Mouse (Mus musculus) Patski (cell line): ENCODE results near the gene Hint3. TPM values are rescaled to one million over a fixed set of nuclear protein-coding genes. Genes with fewer than 3 reads are reported as not detected.

Experiments
- ATAC-seq: fragments of 100-300 bp; one replicate; pipeline ENCODE4 v1.8.0; 2021
- CTCF ChIA-PET: fragments of 350-600 bp; sonication (Branson Sonifier 250); formaldehyde crosslinking; loops from one replicate; lab custom pipeline; 2022; ENCODE audit warnings: inconsistent platforms; lab: Charles Lee
- POLR2A ChIA-PET: fragments of 350-600 bp; sonication (Branson Sonifier 250); formaldehyde crosslinking; loops from one replicate; lab custom pipeline; 2022; ENCODE audit warnings: antibody characterized with exemption, inconsistent platforms; lab: Charles Lee
- DNase-seq: peaks from one replicate; pipeline ENCODE4 v3.0.0-alpha.2; 2011; ENCODE audit warnings: low read depth, low spot score
- H3K27me3 ChIP-seq: fragments of 371-371 bp; one replicate; pipeline ENCODE4 v1.5.1; 2021
- CTCF ChIP-seq: fragments of 100-300 bp; IDR thresholded peaks from one replicate; pipeline ENCODE4 v1.5.1; 2021
- in situ Hi-C: fragments of 300-500 bp; cut with MboI; formaldehyde crosslinking; loops from 3 replicates; pipeline ENCODE4 v1.11.1; 2018; ENCODE audit warnings: low pct_unique_long_range_greater_than_20kb, mixed read lengths
- polyA plus RNA-seq: library from polyadenylated mRNA; unstranded; gene quantifications from one replicate; pipeline ENCODE4 v1.2.3, GENCODE M21; 2021

Gene Hint3
- polyA plus RNA-seq, 1 experiment from 2014 or later = 19.0 TPM

DNA sequence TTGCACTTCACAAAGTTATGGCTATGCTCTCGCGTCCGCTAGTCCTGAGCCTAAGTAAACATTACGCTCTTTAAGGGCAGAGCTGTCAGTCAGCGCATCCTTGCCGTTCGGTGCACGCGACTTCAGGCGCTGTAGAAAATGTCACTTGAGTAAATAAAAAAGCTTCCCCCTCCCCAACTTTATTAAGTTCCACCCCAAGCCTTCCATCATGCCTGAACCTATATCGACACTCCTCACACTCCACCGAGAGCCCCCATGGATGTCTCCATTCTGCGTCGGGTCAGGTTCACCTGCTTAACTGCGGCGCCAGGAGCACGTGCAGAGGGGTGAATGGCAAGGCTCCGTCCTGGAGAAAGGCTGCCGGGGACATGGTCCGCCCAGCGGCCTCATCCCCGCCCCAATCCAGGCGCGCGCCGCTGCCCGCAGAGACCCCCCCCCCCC lies 29.3 kb downstream of the Hint3 start:
- CTCF ChIA-PET = no interaction called here
- POLR2A ChIA-PET = no interaction called here
- ATAC-seq (peak; percentile 87), DNase-seq (no peak)
- no peak for TF ChIP-seq CTCF
- H3K27me3 ChIP-seq = no peaks in the 10 kb centered on the region
- in situ Hi-C loops = loop anchor here (25.0 kb wide), 1 partner anchor 1238 kb away; the partner anchor contains the start of gene Rnf146

DNA sequence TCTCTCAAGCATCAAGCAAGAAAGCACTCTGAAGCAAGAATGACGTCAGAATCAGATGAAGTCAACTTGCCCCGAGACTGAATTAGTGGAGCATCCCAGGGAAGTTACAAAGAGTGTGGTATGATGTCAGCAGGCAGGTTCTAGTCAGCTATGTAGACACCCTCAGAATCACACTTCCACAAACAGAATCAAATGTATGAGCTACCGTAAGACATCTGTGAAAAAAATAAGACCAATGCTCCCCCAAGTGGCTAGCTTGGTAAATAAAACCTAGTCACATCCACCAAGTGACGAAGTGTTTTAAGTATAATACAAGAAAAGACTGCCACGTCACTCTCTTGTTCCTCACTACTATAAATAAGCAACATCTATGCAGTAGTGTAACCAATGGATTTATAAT lies 42.4 kb downstream of the Hint3 start:
- in situ Hi-C loops = loop anchor here (25.0 kb wide), 2 partner anchors 400 to 1050 kb away; partner anchors contain the start of gene Rspo3
- no peaks in the 10 kb centered on the region for H3K27me3 ChIP-seq
- peak; percentile 65 for ATAC-seq
- CTCF ChIA-PET = interaction anchor here (1.0 to 1.9 kb wide), 5 partner anchors 9 to 27 kb away, joined by 3 to 12 read pairs (median 5); partner anchors contain the start of gene Trmt11
- DNase-seq = no peak
- POLR2A ChIA-PET = no interaction called here
- TF ChIP-seq CTCF = peak; percentile 29

DNA sequence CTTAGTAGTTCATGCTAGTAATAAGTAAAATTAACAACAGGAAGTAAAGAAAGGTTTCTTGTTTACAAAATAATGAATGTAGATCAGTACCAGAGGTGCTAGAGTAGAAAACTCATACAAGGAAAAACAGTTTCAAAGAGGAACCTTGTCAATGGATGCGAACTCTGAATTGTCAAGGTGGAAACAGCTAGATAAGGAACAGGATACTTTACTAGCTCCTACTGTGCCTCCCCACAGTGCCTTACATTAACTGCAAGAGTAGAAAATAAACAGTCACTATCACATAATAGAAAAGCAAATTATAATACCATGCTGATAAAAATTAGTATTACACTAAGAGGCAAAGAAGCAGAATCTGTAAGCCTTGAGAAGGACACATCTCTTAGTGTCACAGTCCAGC lies 43.7 kb downstream of the Hint3 start:
- ATAC-seq (no peak), DNase-seq (no peak)
- in situ Hi-C loops = loop anchor here (25.0 kb wide), 2 partner anchors 398 to 1048 kb away; partner anchors contain the start of gene Rspo3
- CTCF ChIA-PET = interaction anchor here (0.9 to 1.6 kb wide), 2 partner anchors 20 to 75 kb away, joined by 3 to 4 read pairs; no protein-coding TSS in a partner anchor
- POLR2A ChIA-PET = no interaction called here
- TF ChIP-seq CTCF = no peak
- H3K27me3 ChIP-seq = no peaks in the 10 kb centered on the region

DNA sequence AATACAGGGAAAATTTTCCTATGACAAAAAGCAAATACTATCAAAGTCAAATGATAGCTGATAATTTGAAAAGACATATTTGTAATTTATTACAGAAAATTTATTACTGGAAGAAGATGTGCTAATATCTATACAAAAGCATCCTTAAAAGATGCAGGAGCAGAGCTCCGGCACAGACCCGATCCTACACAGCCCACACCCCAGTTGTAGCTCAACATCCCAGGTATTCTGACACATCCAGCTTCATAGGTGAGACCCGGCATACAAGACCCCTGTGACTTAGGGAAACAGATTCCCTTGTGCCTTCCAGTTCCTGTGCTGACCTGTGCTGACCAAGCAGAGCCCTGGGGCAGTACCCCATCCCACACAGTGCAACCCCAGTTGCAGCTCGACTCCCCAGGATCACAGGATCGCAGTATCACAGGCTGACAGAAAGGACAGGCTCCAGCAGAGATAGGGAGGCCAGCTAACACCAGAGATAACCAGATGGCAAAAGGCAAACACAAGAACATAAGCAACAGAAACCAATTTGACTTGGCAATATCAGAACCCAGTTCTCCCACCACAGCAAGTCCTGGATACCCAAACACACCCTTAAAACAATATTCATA lies 51.7 kb downstream of the Hint3 start:
- DNase-seq (no peak), ATAC-seq (no peak)
- in situ Hi-C loops = loop anchor here (25.0 kb wide), 2 partner anchors 390 to 1040 kb away; partner anchors contain the start of gene Rspo3
- CTCF ChIA-PET = interaction anchor here (0.5 to 1.7 kb wide), 2 partner anchors 9 to 59 kb away, joined by 3 to 5 read pairs; no protein-coding TSS in a partner anchor
- POLR2A ChIA-PET = no interaction called here
- TF ChIP-seq CTCF = no peak
- H3K27me3 ChIP-seq = no peaks in the 10 kb centered on the region

DNA sequence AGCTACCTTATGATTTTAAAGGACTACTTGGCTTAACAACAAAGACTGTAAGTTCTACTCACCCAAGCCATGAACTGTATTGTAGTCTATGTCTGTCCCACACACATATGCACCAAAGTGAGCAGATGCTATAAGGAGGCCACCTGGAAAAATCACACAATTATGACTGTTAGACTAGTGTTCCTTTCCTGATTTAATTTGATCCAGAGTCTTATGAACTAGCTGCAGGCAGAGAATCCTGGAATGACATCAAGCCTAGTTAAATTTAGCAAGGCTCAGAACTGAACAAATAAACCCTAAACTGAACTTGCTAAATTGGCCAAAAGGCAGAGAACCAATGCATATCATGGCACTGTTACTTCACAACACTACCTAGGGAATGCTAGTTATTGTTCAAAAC lies 63.1 kb downstream of the Hint3 start:
- no peaks in the 10 kb centered on the region for H3K27me3 ChIP-seq
- in situ Hi-C loops = no loop called here
- CTCF ChIA-PET = interaction anchor here (1.6 kb wide), 1 partner anchor 20 kb away, joined by 4 read pairs; no protein-coding TSS in a partner anchor
- DNase-seq (no peak), ATAC-seq (no peak)
- POLR2A ChIA-PET = no interaction called here
- TF ChIP-seq CTCF = no peak

DNA sequence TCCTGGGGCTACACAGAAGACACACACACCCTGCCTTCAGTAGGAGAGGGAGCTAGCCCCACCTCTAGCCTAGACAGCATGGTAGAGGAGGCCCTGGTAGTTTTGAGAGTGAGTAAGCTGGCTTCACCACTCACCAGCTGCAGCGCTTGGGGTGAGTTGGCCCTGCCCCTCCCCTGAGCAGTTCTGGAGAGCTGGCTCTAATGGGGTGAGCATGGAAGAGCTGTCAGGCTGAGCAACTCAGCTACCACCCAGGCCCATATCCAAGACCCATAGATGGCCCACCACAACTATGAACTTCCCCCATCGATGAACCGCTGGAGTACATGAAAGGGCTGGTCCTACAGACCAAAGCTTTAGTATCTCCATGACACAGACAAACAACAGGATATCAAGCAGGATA lies 64.8 kb downstream of the Hint3 start:
- no peak for TF ChIP-seq CTCF
- CTCF ChIA-PET = interaction anchor here (1.6 kb wide), 1 partner anchor 22 kb away, joined by 4 read pairs; no protein-coding TSS in a partner anchor
- in situ Hi-C loops = no loop called here
- ATAC-seq (no peak), DNase-seq (no peak)
- H3K27me3 ChIP-seq = no peaks in the 10 kb centered on the region
- POLR2A ChIA-PET = no interaction called here

Other genes starting within 250 kb of the Hint3 start
- gene Trmt11, start 28.9 kb downstream of the Hint3 start, polyA plus RNA-seq = 11.6 TPM
- 24.3 TPM for gene Ncoa7, start 173.7 kb upstream of the Hint3 start, polyA plus RNA-seq
- 0.13 TPM for gene Hey2, start 213.2 kb upstream of the Hint3 start, polyA plus RNA-seq